Mouse (Mus musculus) NIH3T3 (cell line): Measurements from ENCODE around the gene Rin2.

Experiments
- DNase-seq: peaks from one replicate; pipeline ENCODE4 v3.0.0-alpha.2; 2012; ENCODE audit warnings: low read depth

Gene Rin2

GRCm38 (mm10) chr2:145861193-145862123 lies 186.4 kb downstream of the Rin2 start:
- DNase-seq, result peak; percentile 51

- DNase-seq, result peak; percentile 75
These were observed 187.3 kb downstream of the Rin2 start for GRCm38 (mm10) chr2:145862206-145862817.

- no peak for DNase-seq
These were observed 190.3 kb downstream of the Rin2 start for GRCm38 (mm10) chr2:145865344-145865743.

GRCm38 (mm10) chr2:145866238-145866637 lies 191.2 kb downstream of the Rin2 start:
- DNase-seq, result no peak

- DNase-seq, result no peak
These were observed 191.9 kb downstream of the Rin2 start for GRCm38 (mm10) chr2:145866695-145867449.

GRCm38 (mm10) chr2:145871308-145871707 lies 196.3 kb downstream of the Rin2 start:
- no peak for DNase-seq

GRCm38 (mm10) chr2:145872099-145872498 lies 197.1 kb downstream of the Rin2 start:
- no peak for DNase-seq

- DNase-seq, result no peak
These were observed 198.9 kb downstream of the Rin2 start for GRCm38 (mm10) chr2:145873953-145874352.

- no peak for DNase-seq
These were observed 200.0 kb downstream of the Rin2 start for GRCm38 (mm10) chr2:145874879-145875482.

- peak; percentile 53 for DNase-seq
These were observed 202.2 kb downstream of the Rin2 start for GRCm38 (mm10) chr2:145877191-145877590.

- DNase-seq, result peak; percentile 86
These were observed 206.1 kb downstream of the Rin2 start for GRCm38 (mm10) chr2:145880887-145881747.

- DNase-seq, result no peak
These were observed 206.9 kb downstream of the Rin2 start for GRCm38 (mm10) chr2:145881932-145882331.

- peak; percentile 72 for DNase-seq
These were observed 207.4 kb downstream of the Rin2 start for GRCm38 (mm10) chr2:145882398-145882797.

- no peak for DNase-seq
These were observed 209.3 kb downstream of the Rin2 start for GRCm38 (mm10) chr2:145884036-145884912.

GRCm38 (mm10) chr2:145884913-145885785 lies 210.1 kb downstream of the Rin2 start:
- DNase-seq, result peak; percentile 84

GRCm38 (mm10) chr2:145887937-145888765 lies 213.1 kb downstream of the Rin2 start:
- DNase-seq, result peak; percentile 93

- no peak for DNase-seq
These were observed 213.9 kb downstream of the Rin2 start for GRCm38 (mm10) chr2:145888766-145889480.
